Mouse (Mus musculus) erythroblast, embryonic 14.5 days (primary cell): ENCODE measurements around the gene Osmr. TPM values are rescaled to one million over a fixed set of nuclear protein-coding genes. Genes with fewer than 3 reads are reported as not detected.

ENCODE experiments used
- H3K27me3 ChIP-seq: 2 replicates; pipeline ENCODE4 v1.6.1; 2012; ENCODE audit warnings: inconsistent platforms; ENCODE audit not compliant: control insufficient read depth
- H3K36me3 ChIP-seq: 2 replicates; pipeline ENCODE4 v1.6.1; 2012; ENCODE audit warnings: mild to moderate bottlenecking, inconsistent platforms; ENCODE audit not compliant: control insufficient read depth
- H3K4me1 ChIP-seq: 2 replicates; pipeline ENCODE4 v1.6.1; 2012; ENCODE audit warnings: inconsistent platforms; ENCODE audit not compliant: control insufficient read depth
- H3K4me3 ChIP-seq: replicated peaks from 2 replicates; pipeline ENCODE3; 2012; ENCODE audit warnings: moderate library complexity, mild to moderate bottlenecking, inconsistent platforms
- H3K9me3 ChIP-seq: 2 replicates; pipeline ENCODE4 v1.6.1; 2012; ENCODE audit warnings: low read length, inconsistent platforms, mixed read lengths; ENCODE audit not compliant: control insufficient read depth
- GATA1 ChIP-seq: IDR thresholded peaks from 2 replicates; pipeline ENCODE4 v1.6.1; 2012; ENCODE audit warnings: low read length, inconsistent platforms, mixed read lengths
- TAL1 ChIP-seq: IDR thresholded peaks from 3 replicates; pipeline ENCODE4 v1.6.1; 2012; ENCODE audit warnings: low read length, inconsistent platforms, mixed read lengths
- polyA plus RNA-seq: library from polyadenylated mRNA; stranded (reverse); fragments of >175 nt; gene quantifications from 2 replicates; pipeline ENCODE4 v1.2.3, GENCODE M21; 2012

Gene Osmr
- polyA plus RNA-seq, 1 experiment, result not detected

DNA sequence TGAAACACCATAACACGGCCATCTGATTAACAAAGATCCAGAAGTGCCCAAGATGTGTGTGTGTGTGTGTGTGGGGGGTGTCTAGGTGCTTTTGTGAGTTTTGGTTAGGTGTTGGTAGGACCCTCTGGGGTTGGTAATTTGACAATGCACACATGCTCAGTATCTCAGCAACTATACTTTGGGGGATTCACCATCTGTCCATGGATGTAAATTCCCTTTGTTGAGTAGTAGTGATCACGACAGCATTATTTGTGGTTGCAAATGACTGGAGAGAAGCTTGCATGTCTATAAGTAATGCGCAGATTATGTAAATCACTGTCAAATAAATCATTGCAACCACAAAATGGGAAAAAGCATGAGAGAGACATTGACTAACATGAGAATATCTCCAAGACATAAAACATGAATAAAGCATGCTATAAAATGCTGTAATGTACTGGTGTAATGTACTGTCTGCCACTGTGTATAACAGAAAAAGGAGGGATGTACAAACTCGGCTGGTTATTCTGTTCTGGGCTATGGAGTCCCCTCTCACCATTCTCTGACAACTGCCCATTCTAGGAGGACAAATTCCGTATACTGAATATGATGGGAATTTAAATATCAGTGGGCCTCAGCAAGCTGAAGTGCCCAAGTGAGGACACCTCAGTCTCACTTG, 27.3 kb upstream of the Osmr start:
- TF ChIP-seq TAL1 (no peak), GATA1 (no peak)
- Histone ChIP-seq H3K27me3 (no peaks in the 10 kb centered on the region), H3K9me3 (no peaks in the 10 kb centered on the region), H3K4me1 (no peaks in the 10 kb centered on the region), H3K4me3 (no peak overlapping the region), H3K36me3 (no peaks in the 10 kb centered on the region)

DNA sequence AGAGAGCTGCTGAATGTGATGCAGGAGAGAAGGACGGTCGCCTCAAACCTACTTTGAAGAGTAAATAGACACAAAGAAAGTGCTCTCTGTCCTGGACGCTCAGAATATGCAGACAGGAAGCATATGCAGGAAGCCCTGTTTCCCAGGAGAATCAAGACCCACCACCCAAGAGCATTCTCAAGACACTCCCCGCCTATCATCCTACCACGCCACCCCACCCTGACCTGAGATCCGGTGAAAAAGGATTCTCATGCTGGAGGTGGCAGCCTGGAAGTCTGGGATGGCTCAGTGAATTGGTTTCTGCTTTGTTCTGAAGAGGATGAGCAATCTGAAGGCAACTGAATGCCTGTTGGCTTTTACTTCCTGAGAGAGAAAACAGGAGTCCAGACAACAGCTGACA, 26.5 kb upstream of the Osmr start:
- H3K27me3 ChIP-seq, result no peaks in the 10 kb centered on the region
- H3K4me1 ChIP-seq, result no peaks in the 10 kb centered on the region
- TF ChIP-seq GATA1 (no peak), TAL1 (no peak)
- H3K4me3 ChIP-seq, result no peak overlapping the region
- H3K9me3 ChIP-seq, result no peaks in the 10 kb centered on the region
- H3K36me3 ChIP-seq, result no peaks in the 10 kb centered on the region

DNA sequence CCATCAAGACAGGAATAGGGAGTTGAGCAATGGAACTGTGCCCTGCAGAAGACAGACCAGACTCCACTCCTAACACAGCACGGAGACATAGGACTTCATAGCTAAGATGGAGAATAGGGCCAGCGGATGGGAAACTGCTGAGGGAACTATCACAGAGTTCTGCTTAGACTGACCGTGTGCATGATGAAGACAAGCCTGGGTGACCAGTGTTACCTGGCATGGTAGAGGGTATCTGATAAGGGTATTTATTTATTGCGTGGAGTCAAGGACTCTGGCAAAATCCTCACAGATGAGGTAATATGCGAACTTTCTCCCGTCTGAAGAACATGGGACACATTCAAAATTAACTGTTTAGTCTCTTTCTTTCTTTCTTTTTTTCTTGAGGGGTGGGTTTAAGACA, 9.5 kb upstream of the Osmr start:
- no peak for TF ChIP-seq TAL1
- no peak for TF ChIP-seq GATA1
- H3K4me3 ChIP-seq, result no peak overlapping the region
- no peaks in the 10 kb centered on the region for H3K36me3 ChIP-seq
- H3K4me1 ChIP-seq, result no peaks in the 10 kb centered on the region
- no peaks in the 10 kb centered on the region for H3K27me3 ChIP-seq
- no peaks in the 10 kb centered on the region for H3K9me3 ChIP-seq

DNA sequence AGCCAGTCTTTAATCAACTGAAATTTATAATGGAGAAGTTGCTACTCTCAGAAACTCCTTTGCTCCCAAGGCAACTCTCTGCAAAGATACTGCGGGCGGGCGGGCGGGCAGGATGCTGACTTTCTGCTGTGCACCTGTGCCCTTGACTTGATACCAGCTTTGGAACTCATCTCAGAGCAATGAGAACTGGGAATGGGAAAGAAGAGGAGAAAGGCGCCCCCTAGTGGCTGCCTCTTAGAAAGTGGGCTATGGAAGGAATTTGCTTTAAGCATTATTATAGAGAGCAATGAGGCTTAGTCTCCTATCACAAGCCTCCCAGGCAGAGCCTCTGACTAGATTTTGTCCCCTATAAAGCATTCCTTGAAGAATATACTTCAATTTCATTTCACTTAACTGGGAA, 9.0 kb upstream of the Osmr start:
- H3K27me3 ChIP-seq, result no peaks in the 10 kb centered on the region
- TF ChIP-seq GATA1 (no peak), TAL1 (no peak)
- H3K4me3 ChIP-seq, result no peak overlapping the region
- no peaks in the 10 kb centered on the region for H3K4me1 ChIP-seq
- H3K36me3 ChIP-seq, result no peaks in the 10 kb centered on the region
- H3K9me3 ChIP-seq, result no peaks in the 10 kb centered on the region

DNA sequence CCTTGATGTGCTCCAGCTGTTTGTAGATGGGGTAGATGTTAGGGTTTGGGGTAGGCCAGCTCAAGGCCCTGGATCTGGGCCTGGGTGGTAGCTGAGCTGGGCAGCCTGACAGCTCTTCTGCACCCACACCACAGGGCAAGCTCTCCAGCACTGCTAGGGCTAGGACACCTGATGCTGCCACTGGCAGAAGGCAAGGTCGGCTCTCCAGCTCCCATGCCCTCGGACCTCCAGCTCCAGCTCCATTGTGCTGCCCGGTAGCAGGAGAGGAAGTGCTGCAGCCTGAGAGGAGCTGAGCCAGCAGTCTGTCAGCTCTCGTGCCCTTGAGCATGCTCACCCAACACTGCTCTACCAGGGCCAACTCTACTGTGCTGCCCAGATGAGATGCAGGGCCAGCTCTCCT, 8.3 kb upstream of the Osmr start:
- Histone ChIP-seq H3K4me3 (no peak overlapping the region), H3K27me3 (no peaks in the 10 kb centered on the region), H3K9me3 (no peaks in the 10 kb centered on the region), H3K4me1 (no peaks in the 10 kb centered on the region), H3K36me3 (no peaks in the 10 kb centered on the region)
- TF ChIP-seq GATA1, result no peak
- no peak for TF ChIP-seq TAL1

DNA sequence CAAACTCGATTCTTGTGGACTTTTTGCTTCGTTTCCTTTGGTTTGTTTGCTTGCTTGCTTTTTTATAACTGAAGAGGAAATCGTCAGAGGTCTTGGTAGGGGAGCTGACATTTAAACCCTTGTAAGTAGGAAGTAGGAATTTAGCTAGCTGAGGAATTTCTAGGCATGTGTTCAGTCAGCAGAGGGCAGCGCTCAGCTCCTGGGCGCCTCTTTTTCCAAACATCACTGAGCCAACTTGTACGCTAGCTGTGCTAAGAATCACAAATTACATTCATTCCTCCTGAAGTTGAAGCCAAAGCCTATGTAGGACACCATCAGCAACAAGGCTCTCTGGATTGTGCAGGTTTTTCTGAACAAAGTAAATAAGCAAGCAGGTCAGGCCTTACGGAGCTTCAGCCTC, 7.4 kb upstream of the Osmr start:
- Histone ChIP-seq H3K36me3 (no peaks in the 10 kb centered on the region), H3K4me3 (no peak overlapping the region), H3K4me1 (no peaks in the 10 kb centered on the region), H3K27me3 (no peaks in the 10 kb centered on the region), H3K9me3 (no peaks in the 10 kb centered on the region)
- TF ChIP-seq GATA1, result no peak
- TF ChIP-seq TAL1, result no peak

DNA sequence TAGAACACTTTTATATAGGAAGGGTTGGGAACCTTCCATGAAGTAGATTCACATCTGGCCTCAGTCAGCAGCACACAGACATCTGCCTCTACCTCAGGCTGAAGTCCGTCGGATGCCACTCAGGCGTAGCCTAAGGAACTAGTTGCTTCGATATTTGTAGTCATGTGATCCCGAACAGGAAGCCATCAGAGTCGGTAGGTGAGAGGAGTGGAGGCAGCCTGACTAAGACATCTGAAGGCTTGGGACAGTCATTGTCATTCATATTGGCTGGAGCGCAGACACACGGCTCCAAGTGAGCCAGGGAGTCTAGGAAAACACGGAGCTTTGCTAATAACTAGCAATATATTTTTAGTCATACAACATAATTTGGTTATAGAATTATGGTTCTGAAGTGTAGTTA, 6.4 kb upstream of the Osmr start:
- TF ChIP-seq GATA1 (no peak), TAL1 (no peak)

DNA sequence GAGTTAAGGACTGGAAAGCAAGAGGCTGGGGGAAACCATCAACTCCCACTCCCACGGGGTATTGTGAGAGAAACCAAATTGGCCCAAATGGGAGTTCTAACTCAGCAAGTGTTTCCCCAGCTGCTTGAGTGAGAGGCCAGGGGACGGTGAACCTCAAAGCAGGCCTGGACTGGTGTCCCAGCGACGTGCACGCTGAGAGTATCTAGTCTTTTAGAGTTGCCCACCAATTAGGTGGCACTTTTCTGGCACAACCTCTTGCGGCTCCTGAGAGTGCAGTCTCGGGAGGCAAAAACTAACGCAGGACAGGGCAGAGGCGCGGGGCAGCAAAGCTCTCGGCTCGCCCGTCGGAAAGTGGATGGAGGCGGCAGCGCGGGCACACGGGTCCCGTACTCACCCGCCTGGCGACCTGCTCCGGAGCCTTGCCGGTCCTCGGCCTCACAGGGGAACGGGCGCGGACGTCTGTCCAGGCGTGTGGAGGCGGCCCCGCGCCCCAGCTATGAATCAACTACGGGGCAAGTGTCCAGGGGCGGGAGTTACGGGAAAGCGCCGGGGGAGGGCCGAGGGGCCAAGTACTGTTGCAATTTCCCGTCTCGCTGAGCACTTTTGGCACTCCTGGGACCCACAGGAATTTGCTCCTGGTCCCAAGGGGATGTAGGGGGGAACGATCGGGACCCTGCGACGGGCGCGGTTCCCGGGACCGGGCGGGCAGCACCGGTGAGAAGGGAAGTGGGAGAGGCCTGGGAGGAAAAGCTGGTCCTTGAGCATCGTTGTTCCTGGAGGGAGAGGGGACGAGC, 765 bp downstream of the Osmr start:
- TF ChIP-seq GATA1, result no peak
- Histone ChIP-seq H3K36me3 (no peaks in the 10 kb centered on the region), H3K27me3 (peaks cover 37% of the 10 kb centered on the region), H3K9me3 (no peaks in the 10 kb centered on the region; the same call in 1 of the 2 replicates), H3K4me3 (no peak overlapping the region), H3K4me1 (no peaks in the 10 kb centered on the region)

More for the DNA sequence above, 6.4 kb upstream of the Osmr start:
- Histone ChIP-seq H3K36me3 (no peaks in the 10 kb centered on the region), H3K9me3 (no peaks in the 10 kb centered on the region), H3K4me3 (no peak overlapping the region), H3K4me1 (no peaks in the 10 kb centered on the region), H3K27me3 (no peaks in the 10 kb centered on the region; the same call in 1 of the 2 replicates)

DNA sequence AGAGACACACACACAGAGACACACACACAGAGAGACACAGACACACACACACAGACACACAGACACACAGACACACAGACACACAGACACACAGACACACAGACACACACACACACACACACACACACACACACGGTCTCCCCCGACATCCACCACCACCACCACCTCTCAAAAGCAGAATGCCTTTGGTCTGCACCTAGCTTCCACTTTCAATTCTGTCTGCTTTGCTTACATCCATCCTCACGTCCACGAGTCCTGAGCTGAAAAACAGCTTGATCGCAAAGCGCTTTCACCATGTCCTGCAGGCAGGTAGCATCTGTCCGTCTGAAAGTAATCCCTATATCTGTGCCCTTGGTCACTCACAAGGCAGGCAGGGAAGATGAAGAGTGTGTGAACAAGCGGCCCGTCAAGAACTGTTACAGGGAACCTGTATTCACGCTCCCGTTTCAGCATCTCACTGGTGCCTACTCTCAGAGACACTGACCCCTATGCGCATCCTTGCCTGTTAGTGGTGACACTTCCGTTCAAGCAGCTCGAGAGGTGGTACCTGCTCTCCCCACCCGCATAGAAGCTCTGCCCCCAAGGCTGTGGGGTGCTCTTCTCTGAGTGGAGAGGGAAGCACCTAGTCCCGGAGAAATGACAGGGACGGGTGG, 1.5 kb downstream of the Osmr start:
- TF ChIP-seq GATA1, result no peak
- H3K9me3 ChIP-seq, result no peaks in the 10 kb centered on the region; the same call in 1 of the 2 replicates
- no peaks in the 10 kb centered on the region for H3K4me1 ChIP-seq
- H3K4me3 ChIP-seq, result no peak overlapping the region
- no peaks in the 10 kb centered on the region for H3K36me3 ChIP-seq
- peaks cover 37% of the 10 kb centered on the region for H3K27me3 ChIP-seq
